In the genomic region with DNA sequence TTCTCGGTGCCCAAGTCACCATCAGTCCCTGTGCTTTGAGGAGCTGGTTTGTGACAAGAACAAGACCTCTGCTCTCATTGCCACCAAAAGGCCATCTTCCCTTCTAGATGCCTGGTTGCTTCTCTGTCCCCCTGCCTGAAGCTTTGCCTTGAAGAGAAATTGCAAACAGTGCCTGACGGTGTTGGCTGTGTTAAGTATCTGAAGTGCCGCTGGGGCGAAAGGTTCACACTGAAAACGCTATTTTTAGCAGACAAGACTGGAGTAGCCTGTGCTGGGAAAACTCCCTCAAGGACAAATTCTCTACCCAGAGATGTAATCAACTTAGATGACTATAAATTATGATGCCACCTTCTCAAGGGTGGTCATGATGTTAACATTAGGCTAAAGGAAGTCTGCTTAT, we compare ENCODE assay signal across 11 mouse cellular contexts.
"Had no signal": no experiment of that assay in that cellular context is flagged by ENCODE, and none has a peak within 500 bp of the region (broad histone marks: within the 10 kb centered on the region; RNA-seq: fewer than 3 reads in every experiment).

No protein-coding gene starts in this region.

- H3K27me3 ChIP-seq: limb, embryonic 13.5 days; neural tube, embryonic 15.5 days had no signal

- DNase-seq: left cerebral cortex, postnatal 4 days; lung, adult 18-20 months; midbrain, embryonic 14.5 days; right cerebral cortex, postnatal 4 days; spleen, adult 18-20 months; thymus, adult 18-20 months had no signal

- H3K4me1 ChIP-seq: neural tube, embryonic 15.5 days had no signal

- H3K36me3 ChIP-seq: limb, embryonic 13.5 days; neural tube, embryonic 15.5 days had no signal

- H3K4me2 ChIP-seq: limb, embryonic 13.5 days; neural tube, embryonic 15.5 days had no signal

- H3K4me3 ChIP-seq: limb, embryonic 13.5 days; myocyte; neural tube, embryonic 15.5 days had no signal

- H3K9ac ChIP-seq: limb, embryonic 13.5 days; liver, embryonic 14.5 days; neural tube, embryonic 15.5 days had no signal

- H3K27ac ChIP-seq: kidney, postnatal 0 days; limb, embryonic 13.5 days; liver, embryonic 14.5 days; neural tube, embryonic 15.5 days had no signal

- H3K9me3 ChIP-seq: limb, embryonic 13.5 days; neural tube, embryonic 15.5 days had no signal
